ENCODE assay signal across 8 mouse cellular contexts in genomic region chr7:29124970-29125369, GRCm38 (mm10). TPM values are rescaled to one million over a fixed set of nuclear protein-coding genes. Genes with fewer than 3 reads are reported as not detected.
DNase-seq lines count a peak whose midpoint lies in the region; ATAC-seq lines count a peak whose summit lies in the region.

TSS of gene Ryr1 (minus strand) at chr7:29125179.

- 2% methylated on average over 16 of the region's 16 CpGs for WGBS in embryonic facial prominence, embryonic 10.5 days
- WGBS in heart, embryonic 13.5 days: under 1% methylated on average over 16 of the region's 16 CpGs

- peaks cover 14% of the 10 kb centered on the region; the same call in 1 of the 2 replicates for H3K27me3 ChIP-seq in embryonic facial prominence, embryonic 10.5 days (replicated peaks; ENCODE audit: low read depth, poor library complexity, severe bottlenecking)
- H3K27me3 ChIP-seq in heart, embryonic 13.5 days (replicated peaks): peaks cover 22% of the 10 kb centered on the region

- ATAC-seq in heart, embryonic 13.5 days (ENCODE audit: extremely low read depth, insufficient number of reproducible peaks, low FRiP score, low TSS enrichment): no peak

- no peaks in the 10 kb centered on the region for H3K9me3 ChIP-seq in embryonic facial prominence, embryonic 10.5 days
- no peaks in the 10 kb centered on the region for H3K9me3 ChIP-seq in heart, embryonic 13.5 days

- peak within 1 kb of the TSS; percentile 79 for H3K4me2 ChIP-seq in heart, embryonic 13.5 days

- H3K27ac ChIP-seq in embryonic facial prominence, embryonic 10.5 days (replicated peaks): peak within 1 kb of the TSS; percentile 79
- no peak within 1 kb of the TSS for H3K27ac ChIP-seq in heart, embryonic 13.5 days (replicated peaks)

- H3K4me3 ChIP-seq in embryonic facial prominence, embryonic 10.5 days: peak within 1 kb of the TSS; percentile 62
- peak within 1 kb of the TSS; percentile 47 for H3K4me3 ChIP-seq in heart, embryonic 13.5 days

- DNase-seq in urinary bladder, postnatal 14 days (ENCODE audit: low spot score): peak; percentile 59
- no peak for DNase-seq in urinary bladder, postnatal 10 days (ENCODE audit: low spot score)
- peak; percentile 86 for DNase-seq in embryonic facial prominence, embryonic 10.5 days (ENCODE audit: low spot score)
- DNase-seq in kidney, postnatal 14 days: peak; percentile 59
- peak; percentile 68 to 72 for DNase-seq in lung, postnatal 4 days
- DNase-seq in spleen, postnatal 4 days (ENCODE audit: low spot score in 2 of 2): peak; percentile 54 to 78
- no peak for DNase-seq in cerebellum, adult 9-11 months

- peak within 1 kb of the TSS; percentile 72 for H3K9ac ChIP-seq in heart, embryonic 13.5 days

- no peaks in the 10 kb centered on the region for H3K36me3 ChIP-seq in embryonic facial prominence, embryonic 10.5 days (replicated peaks)
- no peaks in the 10 kb centered on the region for H3K36me3 ChIP-seq in heart, embryonic 13.5 days

- H3K4me1 ChIP-seq in embryonic facial prominence, embryonic 10.5 days: peaks cover 27% of the 10 kb centered on the region
- H3K4me1 ChIP-seq in heart, embryonic 13.5 days: peaks cover 13% of the 10 kb centered on the region

RNA-seq across cellular contexts. Expression of gene Ryr1, which starts in this region (rescaled TPM):
- polyA plus RNA-seq in embryonic facial prominence, embryonic 10.5 days (2016; fragmentation: Nextera tagmentation; extraction: Ambion mirVana): 1.8 TPM in 2 replicates
- polyA plus RNA-seq in heart, embryonic 13.5 days (2015; fragmentation: Nextera tagmentation; extraction: Ambion mirVana): 0.19 and 0.31 TPM in 2 replicates

Comparison
In these comparisons a context has a peak if more than half of its experiments do, and no peak if none do; other contexts are left out.
1. DNase-seq: peak in urinary bladder, postnatal 14 days (single experiment), embryonic facial prominence, embryonic 10.5 days (single experiment), kidney, postnatal 14 days (single experiment), lung, postnatal 4 days (2 of 2) and spleen, postnatal 4 days (2 of 2); none in urinary bladder, postnatal 10 days (single experiment) and cerebellum, adult 9-11 months (single experiment).